Mouse (Mus musculus): ENCODE measurements around the gene Farsb. TPM values are rescaled to one million over a fixed set of nuclear protein-coding genes. Genes with fewer than 3 reads are reported as not detected.

Farsb gene
- polyA plus RNA-seq, 1 experiment from 2014 or later = 146 TPM

GRCm38 (mm10) chr1:78452544-78452943, 36.2 kb downstream of the Farsb start:
- Histone ChIP-seq H3K4me3 (ENCODE audit: low read depth, low read length) (no peak overlapping the region), H3K9me3 (ENCODE audit: control insufficient read depth, low read length) (no peaks in the 10 kb centered on the region), H3K27me3 (ENCODE audit: control insufficient read depth, insufficient read depth, low read length) (no peaks in the 10 kb centered on the region), H3K4me2 (replicated peaks; ENCODE audit: low read depth, low read length) (no peak overlapping the region), H3K9ac (ENCODE audit: low read depth, low read length) (no peak overlapping the region), H3K27ac (ENCODE audit: low read depth, low read length) (no peak overlapping the region), H3K4me1 (replicated peaks; ENCODE audit: control insufficient read depth, insufficient read depth, low read length) (no peaks in the 10 kb centered on the region), H3K36me3 (ENCODE audit: control insufficient read depth, insufficient read depth, low read length) (0 out of 2 replicates have a peak, but pooled peaks cover 3% of the 10 kb centered on the region)
- ATAC-seq (ENCODE audit: low FRiP score) = no peak
- DNase-seq (ENCODE audit: low spot score) = no peak
- 89% methylated on average over 6 of the region's 6 CpGs for WGBS

DNA sequence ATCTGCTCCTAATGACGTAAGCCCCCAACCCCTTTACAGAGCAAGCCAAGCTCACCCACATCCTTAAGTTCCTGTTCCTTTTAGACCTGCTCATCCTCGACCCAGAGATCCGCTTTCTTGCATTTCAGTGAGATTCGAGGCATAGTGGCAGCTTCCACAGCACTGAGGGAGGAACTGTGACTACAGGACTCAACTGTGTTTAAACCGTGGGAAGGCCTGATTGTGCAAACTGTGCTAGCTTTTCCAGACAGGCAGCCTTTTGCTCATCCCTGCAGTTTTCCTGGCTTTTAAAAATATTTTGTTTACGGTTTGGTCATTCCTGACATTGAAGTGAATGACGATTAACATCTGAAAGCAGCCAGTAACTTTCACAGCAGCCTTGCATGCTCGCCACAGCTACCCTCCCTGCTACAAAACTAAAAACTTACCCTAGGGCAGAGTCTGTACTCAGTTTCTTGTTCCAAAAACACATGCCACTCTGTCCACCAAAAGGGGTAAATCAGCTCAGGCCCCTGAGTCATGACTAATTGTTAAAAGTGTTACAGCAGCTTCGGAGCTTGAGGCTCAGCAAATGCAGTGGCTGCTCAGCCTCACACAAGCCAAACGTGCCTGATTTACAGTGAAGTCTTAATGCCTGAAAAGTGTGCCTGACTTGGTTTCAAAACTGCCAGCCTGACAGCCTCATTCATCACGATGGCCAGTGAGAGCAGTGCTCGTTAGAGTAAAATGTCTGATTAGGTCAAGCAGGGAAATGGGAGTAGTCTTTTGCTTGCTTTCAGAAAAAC, 37.4 kb downstream of the Farsb start:
- Histone ChIP-seq H3K4me3 (ENCODE audit: low read depth, low read length) (no peak overlapping the region), H3K36me3 (ENCODE audit: control insufficient read depth, insufficient read depth, low read length) (0 out of 2 replicates have a peak, but pooled peaks cover 3% of the 10 kb centered on the region), H3K27me3 (ENCODE audit: control insufficient read depth, insufficient read depth, low read length) (no peaks in the 10 kb centered on the region), H3K4me1 (replicated peaks; ENCODE audit: control insufficient read depth, insufficient read depth, low read length) (no peaks in the 10 kb centered on the region), H3K9me3 (ENCODE audit: control insufficient read depth, low read length) (no peaks in the 10 kb centered on the region), H3K4me2 (replicated peaks; ENCODE audit: low read depth, low read length) (no peak overlapping the region), H3K27ac (ENCODE audit: low read depth, low read length) (no peak overlapping the region), H3K9ac (ENCODE audit: low read depth, low read length) (no peak overlapping the region)
- WGBS = 85% methylated on average over 12 of the region's 12 CpGs
- ATAC-seq (ENCODE audit: low FRiP score) = no peak
- DNase-seq (ENCODE audit: low spot score) = no peak

DNA sequence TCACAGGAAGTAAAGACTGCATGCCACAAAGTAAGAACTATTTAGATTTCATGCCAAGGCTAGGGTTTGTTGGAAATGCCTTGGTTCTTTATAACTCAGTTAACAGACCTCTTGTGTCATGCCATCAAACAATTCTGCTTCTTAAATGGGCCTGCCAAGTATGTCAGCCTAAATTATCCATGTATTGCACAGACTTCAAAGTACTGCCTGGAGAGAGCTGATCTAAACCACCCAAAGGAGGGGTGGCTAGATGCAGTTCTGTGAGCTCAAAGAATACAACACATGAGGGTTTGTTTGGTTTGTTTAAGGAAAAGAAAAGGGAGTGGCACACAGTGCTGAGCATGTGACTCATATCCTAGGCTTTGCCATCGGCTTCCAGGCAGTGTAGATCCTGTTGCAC, 40.6 kb downstream of the Farsb start:
- DNase-seq (ENCODE audit: low spot score) (no peak), ATAC-seq (ENCODE audit: low FRiP score) (no peak)
- Histone ChIP-seq H3K36me3 (ENCODE audit: control insufficient read depth, insufficient read depth, low read length) (0 out of 2 replicates have a peak, but pooled peaks cover 3% of the 10 kb centered on the region), H3K4me2 (replicated peaks; ENCODE audit: low read depth, low read length) (no peak overlapping the region), H3K27me3 (ENCODE audit: control insufficient read depth, insufficient read depth, low read length) (no peaks in the 10 kb centered on the region), H3K4me3 (ENCODE audit: low read depth, low read length) (no peak overlapping the region), H3K27ac (ENCODE audit: low read depth, low read length) (no peak overlapping the region), H3K9me3 (ENCODE audit: control insufficient read depth, low read length) (no peaks in the 10 kb centered on the region), H3K9ac (ENCODE audit: low read depth, low read length) (no peak overlapping the region), H3K4me1 (replicated peaks; ENCODE audit: control insufficient read depth, insufficient read depth, low read length) (no peaks in the 10 kb centered on the region)
- 88% methylated on average over 1 of the region's 1 CpGs for whole genome bisulfite sequencing

GRCm38 (mm10) chr1:78446742-78447141, 42.0 kb downstream of the Farsb start:
- Histone ChIP-seq H3K27me3 (ENCODE audit: control insufficient read depth, insufficient read depth, low read length) (no peaks in the 10 kb centered on the region), H3K36me3 (ENCODE audit: control insufficient read depth, insufficient read depth, low read length) (0 out of 2 replicates have a peak, but pooled peaks cover 6% of the 10 kb centered on the region), H3K9ac (ENCODE audit: low read depth, low read length) (no peak overlapping the region), H3K4me3 (ENCODE audit: low read depth, low read length) (no peak overlapping the region), H3K4me1 (replicated peaks; ENCODE audit: control insufficient read depth, insufficient read depth, low read length) (no peaks in the 10 kb centered on the region), H3K27ac (ENCODE audit: low read depth, low read length) (no peak overlapping the region), H3K9me3 (ENCODE audit: control insufficient read depth, low read length) (no peaks in the 10 kb centered on the region), H3K4me2 (replicated peaks; ENCODE audit: low read depth, low read length) (no peak overlapping the region)
- DNase-seq (ENCODE audit: low spot score) (no peak), ATAC-seq (ENCODE audit: low FRiP score) (no peak)
- 96% methylated on average over 6 of the region's 6 CpGs for WGBS

- Histone ChIP-seq H3K4me1 (replicated peaks; ENCODE audit: control insufficient read depth, insufficient read depth, low read length) (no peaks in the 10 kb centered on the region), H3K9ac (ENCODE audit: low read depth, low read length) (no peak overlapping the region), H3K27ac (ENCODE audit: low read depth, low read length) (no peak overlapping the region), H3K4me3 (ENCODE audit: low read depth, low read length) (no peak overlapping the region), H3K36me3 (ENCODE audit: control insufficient read depth, insufficient read depth, low read length) (0 out of 2 replicates have a peak, but pooled peaks cover 6% of the 10 kb centered on the region), H3K4me2 (replicated peaks; ENCODE audit: low read depth, low read length) (no peak overlapping the region), H3K9me3 (ENCODE audit: control insufficient read depth, low read length) (no peaks in the 10 kb centered on the region), H3K27me3 (ENCODE audit: control insufficient read depth, insufficient read depth, low read length) (no peaks in the 10 kb centered on the region)
- DNase-seq (ENCODE audit: low spot score) (no peak), ATAC-seq (ENCODE audit: low FRiP score) (no peak)
- WGBS = 93% methylated on average over 8 of the region's 8 CpGs
These were observed 42.5 kb downstream of the Farsb start for GRCm38 (mm10) chr1:78446232-78446631.

DNA sequence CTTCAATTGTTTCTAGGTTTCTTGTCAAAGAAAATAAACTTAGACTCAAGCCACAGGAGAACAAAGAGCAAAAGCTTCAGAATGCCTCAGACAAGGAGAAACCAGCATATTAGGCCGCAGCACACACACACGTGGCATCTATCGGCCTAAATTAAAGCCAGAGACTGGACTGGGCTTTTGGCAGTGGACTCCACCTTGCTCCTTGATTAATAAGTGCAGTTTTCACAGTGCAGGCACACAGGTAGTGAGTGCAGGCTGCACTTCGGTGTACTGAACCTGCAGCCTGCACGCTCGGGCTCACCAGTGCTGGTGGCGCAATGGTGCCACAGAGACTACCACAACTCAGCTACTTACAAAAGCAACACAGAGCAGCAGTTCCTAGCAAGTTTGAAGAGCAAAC, 45.6 kb downstream of the Farsb start:
- H3K27ac ChIP-seq (ENCODE audit: low read depth, low read length) = no peak overlapping the region
- H3K36me3 ChIP-seq (ENCODE audit: control insufficient read depth, insufficient read depth, low read length) = 0 out of 2 replicates have a peak, but pooled peaks cover 3% of the 10 kb centered on the region
- no peaks in the 10 kb centered on the region for H3K4me1 ChIP-seq (replicated peaks; ENCODE audit: control insufficient read depth, insufficient read depth, low read length)
- no peak overlapping the region for H3K4me2 ChIP-seq (replicated peaks; ENCODE audit: low read depth, low read length)
- no peak overlapping the region for H3K9ac ChIP-seq (ENCODE audit: low read depth, low read length)
- DNase-seq (ENCODE audit: low spot score) (no peak), ATAC-seq (ENCODE audit: low FRiP score) (no peak)
- H3K4me3 ChIP-seq (ENCODE audit: low read depth, low read length) = no peak overlapping the region
- no peaks in the 10 kb centered on the region for H3K27me3 ChIP-seq (ENCODE audit: control insufficient read depth, insufficient read depth, low read length)
- no peaks in the 10 kb centered on the region for H3K9me3 ChIP-seq (ENCODE audit: control insufficient read depth, low read length)
- WGBS = 95% methylated on average over 7 of the region's 7 CpGs

DNA sequence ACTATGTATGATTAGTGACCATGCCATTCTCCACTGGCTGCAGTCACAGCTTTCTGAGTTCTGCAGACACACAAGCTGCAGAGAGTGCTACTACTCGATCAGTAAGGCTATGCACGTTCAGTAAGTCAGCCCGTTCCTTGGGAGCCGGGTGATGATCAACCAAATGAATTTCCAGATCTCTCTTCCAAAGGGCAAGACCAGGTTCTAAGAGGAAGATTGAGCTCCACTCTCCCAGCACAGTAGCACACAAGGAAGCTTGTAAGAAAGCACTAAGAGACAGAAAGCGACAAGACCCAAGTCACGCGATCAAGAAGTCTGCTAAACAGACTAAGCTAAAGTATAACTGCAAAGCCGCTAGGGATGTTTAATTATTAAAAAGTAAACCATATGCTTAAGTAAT, 48.0 kb downstream of the Farsb start:
- H3K9ac ChIP-seq (ENCODE audit: low read depth, low read length) = no peak overlapping the region
- H3K27me3 ChIP-seq (ENCODE audit: control insufficient read depth, insufficient read depth, low read length) = no peaks in the 10 kb centered on the region
- H3K36me3 ChIP-seq (ENCODE audit: control insufficient read depth, insufficient read depth, low read length) = 0 out of 2 replicates have a peak, but pooled peaks cover 3% of the 10 kb centered on the region
- no peak overlapping the region for H3K4me3 ChIP-seq (ENCODE audit: low read depth, low read length)
- ATAC-seq (ENCODE audit: low FRiP score) (no peak), DNase-seq (ENCODE audit: low spot score) (no peak)
- no peak overlapping the region for H3K4me2 ChIP-seq (replicated peaks; ENCODE audit: low read depth, low read length)
- H3K4me1 ChIP-seq (replicated peaks; ENCODE audit: control insufficient read depth, insufficient read depth, low read length) = no peaks in the 10 kb centered on the region
- H3K27ac ChIP-seq (ENCODE audit: low read depth, low read length) = no peak overlapping the region
- WGBS = 90% methylated on average over 8 of the region's 8 CpGs
- H3K9me3 ChIP-seq (ENCODE audit: control insufficient read depth, low read length) = no peaks in the 10 kb centered on the region

GRCm38 (mm10) chr1:78437150-78437549, 51.5 kb downstream of the Farsb start:
- H3K9me3 ChIP-seq (ENCODE audit: control insufficient read depth, low read length) = no peaks in the 10 kb centered on the region
- WGBS = 86% methylated on average over 3 of the region's 3 CpGs
- H3K27me3 ChIP-seq (ENCODE audit: control insufficient read depth, insufficient read depth, low read length) = no peaks in the 10 kb centered on the region
- H3K4me3 ChIP-seq (ENCODE audit: low read depth, low read length) = no peak overlapping the region
- no peak overlapping the region for H3K4me2 ChIP-seq (replicated peaks; ENCODE audit: low read depth, low read length)
- no peak overlapping the region for H3K27ac ChIP-seq (ENCODE audit: low read depth, low read length)
- DNase-seq (ENCODE audit: low spot score) (no peak), ATAC-seq (ENCODE audit: low FRiP score) (no peak)
- H3K4me1 ChIP-seq (replicated peaks; ENCODE audit: control insufficient read depth, insufficient read depth, low read length) = no peaks in the 10 kb centered on the region
- no peak overlapping the region for H3K9ac ChIP-seq (ENCODE audit: low read depth, low read length)
- H3K36me3 ChIP-seq (ENCODE audit: control insufficient read depth, insufficient read depth, low read length) = no peaks in the 10 kb centered on the region

- 100% methylated on average over 1 of the region's 1 CpGs for WGBS
- ATAC-seq (ENCODE audit: low FRiP score) (no peak), DNase-seq (ENCODE audit: low spot score) (no peak)
- Histone ChIP-seq H3K27ac (ENCODE audit: low read depth, low read length) (no peak overlapping the region), H3K4me1 (replicated peaks; ENCODE audit: control insufficient read depth, insufficient read depth, low read length) (no peaks in the 10 kb centered on the region), H3K27me3 (ENCODE audit: control insufficient read depth, insufficient read depth, low read length) (no peaks in the 10 kb centered on the region), H3K4me3 (ENCODE audit: low read depth, low read length) (no peak overlapping the region), H3K36me3 (ENCODE audit: control insufficient read depth, insufficient read depth, low read length) (no peaks in the 10 kb centered on the region), H3K9me3 (ENCODE audit: control insufficient read depth, low read length) (no peaks in the 10 kb centered on the region), H3K9ac (ENCODE audit: low read depth, low read length) (no peak overlapping the region), H3K4me2 (replicated peaks; ENCODE audit: low read depth, low read length) (no peak overlapping the region)
These were observed 52.3 kb downstream of the Farsb start for GRCm38 (mm10) chr1:78436445-78436844.

Measured in hindbrain, embryonic 11.5 days (tissue).